Mouse (Mus musculus): ENCODE measurements around the gene Actr6. TPM values are rescaled to one million over a fixed set of nuclear protein-coding genes. Genes with fewer than 3 reads are reported as not detected.
A peak's percentile ranks its signal among the peaks of the same experiment; 100 is the strongest.

Actr6 gene
- polyA plus RNA-seq, 1 experiment = 20.2 TPM

GRCm38 (mm10) chr10:89748619-89749018 is 16.5 kb upstream of the Actr6 start:
- TF ChIP-seq POLR2A (IDR thresholded peaks at IDR 0.05; ENCODE audit: borderline replicate concordance, extremely low read depth, insufficient read depth, insufficient read length, poor library complexity, severe bottlenecking) (no peak), CTCF (IDR thresholded peaks at IDR 0.05; ENCODE audit: borderline replicate concordance, extremely low read depth, insufficient read depth, insufficient read length) (no peak)
- DNase-seq (ENCODE audit: low read depth) = no peak

DNA sequence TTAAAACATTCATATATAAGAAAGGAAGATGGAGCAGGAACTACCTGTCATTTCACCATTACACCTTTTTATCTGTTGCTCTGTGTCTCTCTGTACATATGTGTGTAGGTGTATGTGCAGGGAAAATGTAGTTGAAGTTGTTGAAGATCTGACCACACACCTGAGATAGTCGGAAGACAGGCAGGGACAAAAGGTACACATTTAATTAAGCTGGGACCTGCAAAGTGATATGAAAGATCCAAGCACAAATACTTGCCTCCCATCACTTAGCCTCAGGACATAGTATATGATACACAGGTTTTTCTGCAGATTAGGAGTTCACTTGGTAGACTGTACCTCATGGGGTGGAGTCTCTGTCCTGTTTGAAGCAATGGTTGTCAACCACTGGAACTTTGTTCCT is 15.8 kb upstream of the Actr6 start:
- TF ChIP-seq CTCF (IDR thresholded peaks at IDR 0.05; ENCODE audit: borderline replicate concordance, extremely low read depth, insufficient read depth, insufficient read length) = no peak
- TF ChIP-seq POLR2A (IDR thresholded peaks at IDR 0.05; ENCODE audit: borderline replicate concordance, extremely low read depth, insufficient read depth, insufficient read length, poor library complexity, severe bottlenecking) = no peak

GRCm38 (mm10) chr10:89747221-89747905 is 15.3 kb upstream of the Actr6 start:
- TF ChIP-seq POLR2A (IDR thresholded peaks at IDR 0.05; ENCODE audit: borderline replicate concordance, extremely low read depth, insufficient read depth, insufficient read length, poor library complexity, severe bottlenecking) (no peak), CTCF (IDR thresholded peaks at IDR 0.05; ENCODE audit: borderline replicate concordance, extremely low read depth, insufficient read depth, insufficient read length) (no peak)
- DNase-seq (ENCODE audit: low read depth) = no peak

More for the DNA sequence above, 15.8 kb upstream of the Actr6 start:
- no peak for DNase-seq (ENCODE audit: low read depth)

DNA sequence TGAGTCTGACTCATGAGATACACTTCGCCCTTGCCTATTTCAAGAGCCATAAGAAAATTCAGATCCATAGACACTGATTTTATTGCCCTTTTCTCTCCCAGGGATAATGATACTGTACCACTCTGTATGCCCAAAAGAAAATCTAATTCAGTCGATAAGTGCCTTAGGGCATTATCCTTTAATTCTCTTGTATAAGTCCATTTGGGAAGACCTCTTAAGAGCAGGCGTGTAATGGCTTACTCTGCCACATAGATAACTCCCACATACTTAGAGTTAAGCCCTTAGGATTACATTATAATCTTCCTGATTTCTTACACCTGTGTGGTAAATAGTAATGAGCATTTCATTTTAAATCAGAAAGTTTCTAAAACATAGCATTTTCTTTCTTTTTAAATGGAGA is 14.5 kb upstream of the Actr6 start:
- TF ChIP-seq CTCF (IDR thresholded peaks at IDR 0.05; ENCODE audit: borderline replicate concordance, extremely low read depth, insufficient read depth, insufficient read length) = no peak
- no peak for TF ChIP-seq POLR2A (IDR thresholded peaks at IDR 0.05; ENCODE audit: borderline replicate concordance, extremely low read depth, insufficient read depth, insufficient read length, poor library complexity, severe bottlenecking)

DNA sequence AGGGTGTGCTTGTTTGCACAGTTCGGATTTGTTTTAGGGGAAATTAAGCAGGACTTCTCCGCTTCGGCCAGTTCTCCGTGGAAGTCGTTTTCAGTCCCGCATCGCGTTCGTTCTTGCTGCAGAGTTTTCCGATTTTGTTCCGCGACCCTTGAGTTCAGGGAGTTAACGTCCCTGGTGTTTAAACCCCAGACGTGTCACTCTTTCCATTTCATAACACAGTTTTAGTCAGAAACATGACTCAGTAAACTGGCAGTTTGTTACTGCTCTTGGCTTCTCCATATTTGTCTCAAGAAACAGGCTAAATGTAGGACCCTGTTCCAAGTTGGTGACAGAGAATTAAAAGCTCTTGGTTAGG is 13.5 kb upstream of the Actr6 start:
- TF ChIP-seq POLR2A (IDR thresholded peaks at IDR 0.05; ENCODE audit: borderline replicate concordance, extremely low read depth, insufficient read depth, insufficient read length, poor library complexity, severe bottlenecking) = no peak
- no peak for TF ChIP-seq CTCF (IDR thresholded peaks at IDR 0.05; ENCODE audit: borderline replicate concordance, extremely low read depth, insufficient read depth, insufficient read length)
- DNase-seq (ENCODE audit: low read depth) = no peak

More for the DNA sequence above, 14.5 kb upstream of the Actr6 start:
- DNase-seq (ENCODE audit: low read depth) = peak; percentile 5

- DNase-seq (ENCODE audit: low read depth) = peak; percentile 96
- TF ChIP-seq CTCF (IDR thresholded peaks at IDR 0.05; ENCODE audit: borderline replicate concordance, extremely low read depth, insufficient read depth, insufficient read length) (no peak), POLR2A (IDR thresholded peaks at IDR 0.05; ENCODE audit: borderline replicate concordance, extremely low read depth, insufficient read depth, insufficient read length, poor library complexity, severe bottlenecking) (peak; percentile 97)
Observed at GRCm38 (mm10) chr10:89744871-89745665, 13.0 kb upstream of the Actr6 start, which contains the start of gene Uhrf1bp1l. TSS of gene Uhrf1bp1l (plus strand) at chr10:89744991.

- DNase-seq (ENCODE audit: low read depth) = no peak
Observed at GRCm38 (mm10) chr10:89744341-89744740, 12.2 kb upstream of the Actr6 start.

GRCm38 (mm10) chr10:89743266-89743665 is 11.2 kb upstream of the Actr6 start:
- no peak for DNase-seq (ENCODE audit: low read depth)
- TF ChIP-seq POLR2A (IDR thresholded peaks at IDR 0.05; ENCODE audit: borderline replicate concordance, extremely low read depth, insufficient read depth, insufficient read length, poor library complexity, severe bottlenecking) (no peak), CTCF (IDR thresholded peaks at IDR 0.05; ENCODE audit: borderline replicate concordance, extremely low read depth, insufficient read depth, insufficient read length) (no peak)

More at GRCm38 (mm10) chr10:89744341-89744740, 12.2 kb upstream of the Actr6 start:
- no peak for TF ChIP-seq CTCF (IDR thresholded peaks at IDR 0.05; ENCODE audit: borderline replicate concordance, extremely low read depth, insufficient read depth, insufficient read length)
- TF ChIP-seq POLR2A (IDR thresholded peaks at IDR 0.05; ENCODE audit: borderline replicate concordance, extremely low read depth, insufficient read depth, insufficient read length, poor library complexity, severe bottlenecking) = no peak

DNA sequence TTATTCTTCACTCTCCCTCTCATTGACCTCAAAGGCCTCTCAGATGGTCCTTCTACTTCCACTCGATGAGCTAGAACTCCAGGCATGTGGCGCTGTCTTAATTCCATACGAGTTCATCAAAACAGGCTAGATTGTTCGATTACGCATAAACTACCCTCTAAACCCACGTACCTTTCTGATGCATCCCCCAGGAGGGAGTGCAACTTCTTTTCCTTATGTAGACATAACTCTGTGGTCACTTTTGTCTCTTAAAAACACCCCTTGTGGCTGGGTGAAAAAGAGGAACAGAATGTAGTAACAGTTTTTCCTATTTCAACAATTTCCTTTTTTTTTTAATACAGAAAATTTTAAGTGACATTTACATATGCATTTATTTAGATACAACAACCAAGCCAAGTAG is 8.9 kb upstream of the Actr6 start:
- no peak for DNase-seq (ENCODE audit: low read depth)
- TF ChIP-seq CTCF (IDR thresholded peaks at IDR 0.05; ENCODE audit: borderline replicate concordance, extremely low read depth, insufficient read depth, insufficient read length) = no peak
- no peak for TF ChIP-seq POLR2A (IDR thresholded peaks at IDR 0.05; ENCODE audit: borderline replicate concordance, extremely low read depth, insufficient read depth, insufficient read length, poor library complexity, severe bottlenecking)

- DNase-seq (ENCODE audit: low read depth) = no peak
- TF ChIP-seq CTCF (IDR thresholded peaks at IDR 0.05; ENCODE audit: borderline replicate concordance, extremely low read depth, insufficient read depth, insufficient read length) (no peak), POLR2A (IDR thresholded peaks at IDR 0.05; ENCODE audit: borderline replicate concordance, extremely low read depth, insufficient read depth, insufficient read length, poor library complexity, severe bottlenecking) (no peak)
Observed at GRCm38 (mm10) chr10:89739703-89740102, 7.6 kb upstream of the Actr6 start.

GRCm38 (mm10) chr10:89738395-89738794 is 6.3 kb upstream of the Actr6 start:
- DNase-seq (ENCODE audit: low read depth) = no peak
- TF ChIP-seq POLR2A (IDR thresholded peaks at IDR 0.05; ENCODE audit: borderline replicate concordance, extremely low read depth, insufficient read depth, insufficient read length, poor library complexity, severe bottlenecking) (no peak), CTCF (IDR thresholded peaks at IDR 0.05; ENCODE audit: borderline replicate concordance, extremely low read depth, insufficient read depth, insufficient read length) (no peak)
